26 mouse cellular contexts compared by ENCODE assay signal in genomic region chr11:20325073-20325694, GRCm38 (mm10). TPM values are rescaled to one million over a fixed set of nuclear protein-coding genes. Genes with fewer than 3 reads are reported as not detected.
A peak's percentile ranks its signal among the peaks of the same experiment; 100 is the strongest.
DNase-seq lines count a peak whose midpoint lies in the region; ATAC-seq lines count a peak whose summit lies in the region.
"Had no signal": no experiment of that assay in that cellular context is flagged by ENCODE, and none has a peak within 500 bp of the region (broad histone marks: within the 10 kb centered on the region; RNA-seq: fewer than 3 reads in every experiment).

No protein-coding gene starts in this region.

- H3K36me3 ChIP-seq in liver, embryonic 13.5 days = no peaks in the 10 kb centered on the region
- H3K36me3 ChIP-seq: embryonic facial prominence, embryonic 10.5 days; hindbrain, embryonic 15.5 days; limb, embryonic 10.5 days had no signal

- no peak overlapping the region for H3K9ac ChIP-seq in liver, embryonic 13.5 days
- H3K9ac ChIP-seq: hindbrain, embryonic 15.5 days had no signal

- H3K4me1 ChIP-seq in liver, embryonic 13.5 days (replicated peaks) = peaks cover 47% of the 10 kb centered on the region

- H3K27ac ChIP-seq in liver, embryonic 13.5 days = peak overlapping the region; percentile 75
- H3K27ac ChIP-seq: embryonic facial prominence, embryonic 10.5 days; hindbrain, embryonic 15.5 days; left cerebral cortex, adult 2 months; limb, embryonic 10.5 days had no signal

- H3K9me3 ChIP-seq in liver, embryonic 13.5 days (replicated peaks) = no peaks in the 10 kb centered on the region
- H3K9me3 ChIP-seq: embryonic facial prominence, embryonic 10.5 days; hindbrain, embryonic 15.5 days; limb, embryonic 10.5 days had no signal

- WGBS in liver, embryonic 13.5 days (ENCODE audit: insufficient replicate concordance) = 50% methylated on average over 9 of the region's 9 CpGs

- no peak overlapping the region for H3K4me3 ChIP-seq in liver, embryonic 13.5 days (replicated peaks)
- H3K4me3 ChIP-seq: embryonic facial prominence, embryonic 10.5 days; erythroblast, embryonic 14.5 days; hindbrain, embryonic 15.5 days; left cerebral cortex, adult 2 months; limb, embryonic 10.5 days had no signal

- peak; percentile 87 for DNase-seq in 3T3-L1 (ENCODE audit: low read depth, low spot score)
- peak; percentile 39 for DNase-seq in 416B (ENCODE audit: low read depth)
- peak; percentile 34 for DNase-seq in c-Kit-positive CD71-positive TER-119-negative erythroid progenitor cells, embryonic 14.5 days (ENCODE audit: low read depth)
- peak; percentile 42 for DNase-seq in liver, embryonic 13.5 days
- DNase-seq in urinary bladder, adult 2 months (ENCODE audit: low spot score) = no peak
- DNase-seq in adrenal gland, adult 18-20 months (ENCODE audit: low spot score in 2 of 2) = no peak
- DNase-seq in adrenal gland, postnatal 10 days = no peak
- DNase-seq in B cell, adult 2 months = no peak
- DNase-seq: adrenal gland, postnatal 14 days; cerebellum, adult 2 months; cerebellum, postnatal 36 days; heart, postnatal 4 days; kidney, postnatal 36 days; layer of hippocampus, adult 9-11 months; lung, adult 18-20 months; lung, postnatal 14 days; right cerebral cortex, adult 18-20 months; thymus, postnatal 36 days had no signal

- peak; percentile 66 for ATAC-seq in liver, embryonic 13.5 days (ENCODE audit: low read depth)
- ATAC-seq: forebrain, embryonic 14.5 days; intestine, embryonic 16.5 days had no signal

- H3K4me2 ChIP-seq in liver, embryonic 13.5 days = peak overlapping the region; percentile 42
- H3K4me2 ChIP-seq: hindbrain, embryonic 15.5 days; midbrain, embryonic 11.5 days had no signal

- no peaks in the 10 kb centered on the region for H3K27me3 ChIP-seq in liver, embryonic 13.5 days
- H3K27me3 ChIP-seq: hindbrain, embryonic 15.5 days had no signal

RNA-seq across cellular contexts. Expression of gene Slc1a4, which starts 7.3 kb away (rescaled TPM):
- 7.3 and 9.0 TPM in 2 replicates for polyA plus RNA-seq in liver, embryonic 13.5 days (2015; fragmentation: Nextera tagmentation; extraction: Ambion mirVana)
- polyA plus RNA-seq in urinary bladder, adult 2 months (2012; rRNA removed) = 2.9 and 4.5 TPM in 2 replicates
- total RNA-seq in adrenal gland, adult 18-20 months (2021) = 1 to 10 TPM; 6.3 to 9.7 TPM
- total RNA-seq in adrenal gland, postnatal 10 days (2021) = 10 to 100 TPM in 1 of 2 experiments, 1 to 10 TPM in 1; 7.8 to 10.6 TPM

Comparison
In these comparisons a context has a peak if more than half of its experiments do, and no peak if none do; other contexts are left out.
1. DNase-seq: peak in 3T3-L1 (single experiment), 416B (single experiment), c-Kit-positive CD71-positive TER-119-negative erythroid progenitor cells, embryonic 14.5 days (single experiment) and liver, embryonic 13.5 days (single experiment); none in urinary bladder, adult 2 months (single experiment), adrenal gland, adult 18-20 months (0 of 2), adrenal gland, postnatal 10 days (single experiment) and B cell, adult 2 months (0 of 2).